Mouse (Mus musculus) forebrain, embryonic 13.5 days (tissue): Measurements from ENCODE around the gene Rbak. TPM values are rescaled to one million over a fixed set of nuclear protein-coding genes. Genes with fewer than 3 reads are reported as not detected.
"Not testable (repeated sequence)": the region's sequence is repeated elsewhere in the genome, so short reads cannot be mapped to it uniquely, and the experiment has no call there.

Experiments
- ATAC-seq: fragments of 200-750 bp; cut with Nextera tagmentation; 2 replicates; pipeline ENCODE4 v1.8.0; 2017
- H3K27ac ChIP-seq: fragments of 300-500 bp; sonication (generic); 2 replicates; pipeline ENCODE4 v1.5.1; 2015; ENCODE audit warnings: inconsistent platforms, mild to moderate bottlenecking, moderate library complexity
- H3K27me3 ChIP-seq: fragments of 300-500 bp; sonication (generic); 2 replicates; pipeline ENCODE4 v1.6.1; 2015; ENCODE audit warnings: mild to moderate bottlenecking, inconsistent platforms
- H3K36me3 ChIP-seq: fragments of 300-500 bp; sonication (generic); 2 replicates; pipeline ENCODE4 v1.6.1; 2015; ENCODE audit warnings: mild to moderate bottlenecking, inconsistent platforms; ENCODE audit not compliant: poor library complexity, severe bottlenecking
- H3K4me1 ChIP-seq: fragments of 300-500 bp; sonication (generic); 2 replicates; pipeline ENCODE4 v1.6.1; 2015; ENCODE audit warnings: inconsistent platforms
- H3K4me2 ChIP-seq: fragments of 300-500 bp; sonication (generic); 2 replicates; pipeline ENCODE4 v1.6.1; 2015; ENCODE audit warnings: inconsistent platforms, mild to moderate bottlenecking, moderate library complexity
- H3K4me3 ChIP-seq: fragments of 300-500 bp; sonication (generic); 2 replicates; pipeline ENCODE4 v1.5.1; 2015; ENCODE audit warnings: mild to moderate bottlenecking, inconsistent platforms
- H3K9ac ChIP-seq: fragments of 300-500 bp; sonication (generic); 2 replicates; pipeline ENCODE4 v1.6.1; 2015; ENCODE audit warnings: mild to moderate bottlenecking, inconsistent platforms
- H3K9me3 ChIP-seq: fragments of 300-500 bp; sonication (generic); replicated peaks from 2 replicates; pipeline ENCODE4 v1.6.1; 2016; ENCODE audit warnings: inconsistent platforms
- WGBS: fragments of 180-500 bp; shearing (Covaris S2); methylation state at CpG from one replicate; pipeline ENCODE4 v1.1.7; 2015; 5-methylcytosine and 5-hydroxymethylcytosine counted together
- polyA plus RNA-seq: library from polyadenylated mRNA; unstranded; fragments of >200 nt; fragmentation: Nextera tagmentation; extraction: Ambion mirVana; gene quantifications from 2 replicates; pipeline ENCODE4 v1.2.1, GENCODE M21; 2015

Rbak gene
- polyA plus RNA-seq, result 14.9 and 15.7 TPM in 2 replicates

DNA sequence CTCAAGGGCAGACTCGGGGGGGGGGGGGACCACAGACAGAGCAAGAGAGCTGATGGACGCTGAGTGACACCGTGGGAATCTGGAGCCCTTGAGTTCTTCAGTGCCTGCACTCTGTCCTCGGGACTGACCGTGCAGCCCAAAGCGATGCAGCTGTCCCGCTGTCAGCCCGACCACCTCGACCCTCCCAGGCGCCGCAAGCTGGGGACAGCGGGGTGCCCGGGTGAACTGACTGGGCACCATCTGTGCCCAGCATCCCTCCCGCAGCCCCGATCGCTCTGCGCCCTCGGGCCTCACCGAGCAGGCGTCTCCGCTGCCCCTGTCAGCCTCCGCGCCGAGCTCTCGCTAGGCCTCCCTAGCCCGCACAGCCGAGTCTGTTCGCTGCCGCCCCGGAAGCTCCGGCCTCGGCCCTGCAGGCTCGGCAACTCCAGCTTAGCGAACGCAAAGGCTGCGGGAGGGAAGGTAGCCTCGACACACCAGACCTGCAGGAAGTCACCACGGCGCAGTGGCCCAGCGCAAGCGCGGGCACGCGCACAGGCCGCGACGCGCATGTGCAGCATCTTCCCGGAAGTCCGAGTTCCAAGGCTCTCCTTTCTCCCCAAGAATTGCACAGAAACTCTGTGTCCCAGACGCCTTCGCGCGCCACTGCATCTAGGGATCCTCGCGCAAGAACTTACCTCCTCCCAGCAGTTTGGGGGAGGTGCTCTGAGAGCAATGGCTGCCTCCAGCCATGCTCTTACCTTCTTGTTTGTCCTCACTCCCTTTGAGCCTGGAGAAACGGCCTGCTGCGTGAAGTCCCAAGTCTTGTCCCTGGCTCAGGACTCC, at the start of gene Rbak, which contains the start of gene Spdye4b:
Gene Rbak, minus strand, starts transcription at position 521 of the 822 bp plus-strand sequence.
Gene Spdye4b, plus strand, starts transcription at position 763 of the 822 bp plus-strand sequence.
- Histone ChIP-seq H3K9me3 (0 out of 2 replicates have a peak, but pooled peaks cover 6% of the 10 kb centered on the region), H3K27ac (peak within 1 kb of the TSS; percentile 90), H3K36me3 (peaks cover 31% of the 10 kb centered on the region), H3K27me3 (peaks cover 3% of the 10 kb centered on the region; the same call in 1 of the 2 replicates), H3K4me3 (peak within 1 kb of the TSS; percentile 94), H3K4me2 (peak within 1 kb of the TSS; percentile 89), H3K9ac (peak within 1 kb of the TSS; percentile 96), H3K4me1 (peaks cover 14% of the 10 kb centered on the region)
- peak; percentile 98 for ATAC-seq
- under 1% methylated on average over 57 of the region's 58 CpGs for WGBS

DNA sequence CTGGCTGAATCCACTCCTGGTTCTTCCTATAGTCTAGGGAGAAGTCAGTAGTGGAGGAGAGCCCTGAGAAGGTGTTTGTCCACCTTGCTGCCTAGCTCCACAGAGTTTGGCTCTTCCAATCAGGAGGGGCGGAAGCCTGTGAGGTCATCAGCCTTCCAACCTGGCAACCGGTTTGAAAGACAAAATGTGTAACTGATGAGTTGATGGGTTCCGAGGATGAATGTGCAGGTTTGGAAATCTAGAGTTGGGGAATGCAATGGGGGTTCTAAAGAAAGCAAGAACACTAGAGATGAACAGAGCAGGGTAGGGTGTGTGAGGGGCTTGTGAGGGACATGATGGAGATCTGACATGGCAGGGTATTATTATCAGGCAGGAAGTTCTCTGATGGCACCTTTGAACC, 46.2 kb upstream of the Rbak start, which contains the start of gene Spdye4a:
Gene Spdye4a, minus strand, starts transcription at position 101 of the 400 bp plus-strand sequence.
- WGBS, result 87% methylated on average over 3 of the region's 3 CpGs

DNA sequence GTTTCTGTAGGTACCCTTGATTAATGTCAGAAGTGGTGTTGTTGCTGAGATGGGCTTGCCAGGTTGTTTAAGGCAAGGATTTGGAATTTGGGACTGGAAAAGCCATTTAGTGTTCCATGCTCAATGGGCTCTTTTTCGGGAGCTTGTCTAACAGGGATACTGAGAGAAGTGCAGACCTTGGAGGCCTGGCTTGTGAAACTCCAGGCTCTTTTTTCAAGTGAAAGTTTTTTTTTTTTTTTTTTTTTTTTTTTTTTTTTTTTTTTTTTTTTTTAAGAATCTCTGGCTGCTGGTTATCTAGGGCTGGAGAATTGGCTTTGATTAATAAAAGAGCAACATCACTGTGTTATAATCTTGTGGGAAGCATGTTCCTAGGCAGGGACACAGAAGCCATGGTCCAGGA, 41.7 kb upstream of the Rbak start:
- Histone ChIP-seq H3K36me3 (no peaks in the 10 kb centered on the region), H3K9ac (no peak overlapping the region), H3K4me2 (no peak overlapping the region), H3K9me3 (no peaks in the 10 kb centered on the region), H3K27me3 (no peaks in the 10 kb centered on the region), H3K4me1 (no peaks in the 10 kb centered on the region), H3K27ac (no peak overlapping the region), H3K4me3 (no peak overlapping the region)
- 87% methylated on average over 1 of the region's 1 CpGs for WGBS
- no peak for ATAC-seq

More for the DNA sequence above, 46.2 kb upstream of the Rbak start, which contains the start of gene Spdye4a:
- H3K4me3 ChIP-seq, result no peak within 1 kb of the TSS
- no peaks in the 10 kb centered on the region for H3K27me3 ChIP-seq
- H3K36me3 ChIP-seq, result no peaks in the 10 kb centered on the region
- no peaks in the 10 kb centered on the region for H3K4me1 ChIP-seq
- H3K27ac ChIP-seq, result no peak within 1 kb of the TSS
- no peak within 1 kb of the TSS for H3K9ac ChIP-seq
- no peak within 1 kb of the TSS for H3K4me2 ChIP-seq
- peaks cover 13% of the 10 kb centered on the region for H3K9me3 ChIP-seq
- no peak for ATAC-seq

DNA sequence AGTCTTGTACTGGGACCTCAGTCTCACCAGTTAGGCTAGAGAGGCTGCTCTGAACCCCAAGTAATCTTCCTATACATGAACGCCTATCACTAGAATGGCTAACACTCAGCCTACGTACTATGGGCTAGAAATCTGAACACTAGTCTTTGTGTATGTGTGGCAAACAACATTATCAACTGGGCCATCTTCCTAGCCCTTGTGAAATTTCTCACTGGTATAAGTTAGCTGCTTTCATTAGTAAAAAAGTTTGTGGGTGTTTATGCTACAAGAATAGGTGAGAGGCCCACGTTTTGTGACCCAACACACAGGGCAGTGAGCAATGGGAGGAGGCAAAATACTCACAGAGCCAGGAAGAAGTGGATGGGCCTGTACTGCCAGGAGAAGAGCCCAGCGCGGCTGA, 40.4 kb upstream of the Rbak start:
- Histone ChIP-seq H3K27ac (no peak overlapping the region), H3K9ac (no peak overlapping the region), H3K9me3 (no peaks in the 10 kb centered on the region), H3K4me2 (no peak overlapping the region), H3K4me1 (no peaks in the 10 kb centered on the region), H3K36me3 (no peaks in the 10 kb centered on the region), H3K4me3 (no peak overlapping the region), H3K27me3 (no peaks in the 10 kb centered on the region)
- no peak for ATAC-seq
- 84% methylated on average over 5 of the region's 5 CpGs for WGBS

DNA sequence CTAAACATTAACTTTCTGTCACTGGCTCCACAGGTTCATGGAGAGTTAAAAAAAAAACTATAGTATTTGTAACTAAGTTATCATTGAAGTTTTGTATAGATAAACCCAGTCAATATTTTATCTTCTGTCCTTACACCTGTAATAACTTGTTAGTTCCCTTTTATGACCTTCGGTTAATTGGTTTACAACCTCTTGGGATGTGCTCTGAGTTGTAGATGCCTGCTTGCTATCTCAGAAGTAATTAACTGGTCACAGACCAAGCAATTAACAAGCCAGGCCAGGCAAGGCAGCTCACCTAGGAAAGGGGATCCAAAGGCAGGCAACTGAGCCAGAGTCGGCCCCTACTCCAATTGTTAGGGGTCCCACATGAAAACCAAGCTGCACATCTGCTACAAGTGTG, 33.3 kb upstream of the Rbak start:
- H3K27ac ChIP-seq, result no peak overlapping the region
- no peak overlapping the region for H3K4me2 ChIP-seq
- no peaks in the 10 kb centered on the region for H3K4me1 ChIP-seq
- no peaks in the 10 kb centered on the region for H3K36me3 ChIP-seq
- no peak overlapping the region for H3K9ac ChIP-seq
- no peak for ATAC-seq
- 88% methylated on average over 2 of the region's 2 CpGs for WGBS
- no peaks in the 10 kb centered on the region for H3K27me3 ChIP-seq
- peaks cover 1% of the 10 kb centered on the region for H3K9me3 ChIP-seq
- H3K4me3 ChIP-seq, result no peak overlapping the region

DNA sequence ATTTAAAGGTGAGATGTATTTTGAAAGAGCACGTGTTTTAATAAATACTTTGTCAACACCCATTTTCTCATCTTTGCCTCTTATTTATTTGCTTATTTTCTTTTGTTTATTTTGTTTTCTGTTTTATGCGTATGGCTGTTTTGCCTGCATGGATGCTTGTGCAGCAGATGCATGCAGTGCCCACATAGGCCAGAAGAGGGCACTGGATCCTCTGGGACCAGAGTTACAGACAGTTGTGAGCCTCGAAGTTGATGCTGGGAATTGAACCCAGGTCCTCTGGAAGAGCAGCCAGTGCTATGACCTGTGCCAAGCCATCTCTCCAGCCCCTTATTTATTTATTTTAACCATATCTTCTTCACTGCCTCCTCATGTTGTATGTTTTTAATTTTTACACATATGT, 24.4 kb upstream of the Rbak start:
- ATAC-seq, result no peak
- Histone ChIP-seq H3K4me2 (no peak overlapping the region), H3K9ac (no peak overlapping the region), H3K4me1 (no peaks in the 10 kb centered on the region), H3K27me3 (no peaks in the 10 kb centered on the region), H3K36me3 (no peaks in the 10 kb centered on the region), H3K27ac (no peak overlapping the region), H3K9me3 (peaks cover 9% of the 10 kb centered on the region), H3K4me3 (no peak overlapping the region)
- WGBS, result 73% methylated on average over 3 of the region's 3 CpGs

DNA sequence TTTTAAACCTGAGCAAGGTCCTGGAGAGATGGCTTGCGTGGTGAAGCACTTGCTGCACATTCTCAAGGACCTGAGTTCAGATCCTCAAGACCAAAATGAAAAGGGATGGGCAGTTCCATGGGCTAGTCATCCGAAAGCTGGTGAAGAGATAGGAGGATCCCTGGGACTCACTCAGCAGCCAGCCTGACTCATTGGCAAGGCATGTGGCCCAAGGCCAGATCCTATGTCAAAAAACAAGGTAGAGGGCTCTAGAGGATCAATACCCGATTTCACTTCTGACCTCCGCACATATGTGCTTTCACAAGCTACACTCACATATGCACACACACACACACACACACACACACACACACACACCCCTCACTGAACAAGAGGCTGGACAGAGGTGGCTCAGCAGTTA, 15.9 kb upstream of the Rbak start:
- WGBS, result 87% methylated on average over 4 of the region's 4 CpGs
- Histone ChIP-seq H3K36me3 (no peaks in the 10 kb centered on the region), H3K27me3 (no peaks in the 10 kb centered on the region; the same call in 1 of the 2 replicates), H3K9ac (no peak overlapping the region), H3K4me3 (no peak overlapping the region), H3K27ac (no peak overlapping the region), H3K9me3 (no peaks in the 10 kb centered on the region), H3K4me2 (no peak overlapping the region), H3K4me1 (no peaks in the 10 kb centered on the region)
- no peak for ATAC-seq

DNA sequence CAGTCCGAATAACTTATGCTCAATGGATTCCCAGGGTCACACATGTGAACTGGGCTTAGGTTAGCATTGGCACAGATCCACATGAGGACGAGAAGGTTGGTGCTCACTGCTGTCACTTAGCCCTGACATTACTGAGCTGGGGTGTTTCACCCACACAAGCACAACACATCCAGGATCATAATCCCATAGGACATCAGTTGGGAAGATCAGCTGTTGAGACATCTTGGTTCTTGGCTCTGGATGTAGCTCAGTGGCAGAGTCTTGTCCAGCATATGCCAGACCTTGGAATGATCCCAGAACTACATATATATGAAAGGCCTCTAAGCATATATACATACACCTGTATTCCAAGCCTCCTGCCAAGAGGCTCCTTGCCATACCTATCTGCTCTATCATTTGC, 14.6 kb upstream of the Rbak start:
- no peaks in the 10 kb centered on the region for H3K36me3 ChIP-seq
- no peak for ATAC-seq
- no peak overlapping the region for H3K27ac ChIP-seq
- no peak overlapping the region for H3K4me3 ChIP-seq
- no peak overlapping the region for H3K4me2 ChIP-seq
- no peak overlapping the region for H3K9ac ChIP-seq
- H3K4me1 ChIP-seq, result no peaks in the 10 kb centered on the region
- no peaks in the 10 kb centered on the region for H3K9me3 ChIP-seq
- no peaks in the 10 kb centered on the region; the same call in 1 of the 2 replicates for H3K27me3 ChIP-seq
- WGBS, result 77% methylated on average over 2 of the region's 2 CpGs

DNA sequence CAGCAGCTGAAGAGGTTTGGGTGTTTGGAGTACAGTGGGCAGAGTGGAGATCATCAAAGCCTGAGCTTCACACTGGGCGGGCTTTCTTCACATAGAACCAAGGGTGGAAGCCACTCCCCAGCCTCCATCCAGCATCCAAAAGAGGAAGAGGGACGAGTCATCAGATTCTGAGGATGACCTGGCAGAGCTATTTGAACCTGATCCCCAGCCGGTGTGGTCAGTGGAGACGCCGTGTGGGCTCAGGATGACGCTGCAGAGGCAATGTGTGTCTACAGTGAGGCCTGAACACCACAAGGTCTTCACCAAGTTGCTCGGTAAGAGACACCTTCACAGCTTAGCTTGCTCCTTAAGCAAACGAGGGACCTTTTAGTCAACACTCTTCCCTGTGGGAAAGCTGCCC, 14.2 kb upstream of the Rbak start:
- 71% methylated on average over 8 of the region's 8 CpGs for whole genome bisulfite sequencing
- ATAC-seq, H3K9ac ChIP-seq, H3K27ac ChIP-seq, H3K27me3 ChIP-seq, H3K4me2 ChIP-seq, H3K36me3 ChIP-seq, H3K4me3 ChIP-seq, H3K4me1 ChIP-seq, H3K9me3 ChIP-seq: not testable (repeated sequence)

DNA sequence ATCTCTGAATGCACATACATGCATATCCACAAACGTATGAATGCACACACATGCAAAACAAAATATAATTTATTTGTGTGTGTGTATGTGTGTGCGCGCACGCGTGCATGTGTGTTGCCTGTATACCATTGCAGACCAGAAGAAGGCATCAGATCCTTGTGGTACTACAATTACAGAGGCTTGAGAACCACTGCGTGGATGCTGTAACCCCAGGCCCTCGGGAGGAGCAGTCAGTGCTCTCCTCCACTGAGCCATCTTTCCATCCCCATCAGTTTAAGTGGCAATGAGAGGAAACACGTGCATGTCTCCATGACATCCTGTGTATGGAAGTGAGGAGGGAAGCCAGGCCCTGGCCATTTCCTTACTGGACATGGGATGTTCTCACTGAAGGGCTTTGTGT, 12.2 kb upstream of the Rbak start:
- no peak overlapping the region for H3K4me2 ChIP-seq
- H3K9me3 ChIP-seq, result no peaks in the 10 kb centered on the region
- no peak overlapping the region for H3K27ac ChIP-seq
- H3K4me1 ChIP-seq, result no peaks in the 10 kb centered on the region
- no peak overlapping the region for H3K9ac ChIP-seq
- ATAC-seq, result no peak
- H3K4me3 ChIP-seq, result no peak overlapping the region
- 87% methylated on average over 8 of the region's 8 CpGs for WGBS
- H3K36me3 ChIP-seq, result no peaks in the 10 kb centered on the region
- H3K27me3 ChIP-seq, result no peaks in the 10 kb centered on the region; the same call in 1 of the 2 replicates

DNA sequence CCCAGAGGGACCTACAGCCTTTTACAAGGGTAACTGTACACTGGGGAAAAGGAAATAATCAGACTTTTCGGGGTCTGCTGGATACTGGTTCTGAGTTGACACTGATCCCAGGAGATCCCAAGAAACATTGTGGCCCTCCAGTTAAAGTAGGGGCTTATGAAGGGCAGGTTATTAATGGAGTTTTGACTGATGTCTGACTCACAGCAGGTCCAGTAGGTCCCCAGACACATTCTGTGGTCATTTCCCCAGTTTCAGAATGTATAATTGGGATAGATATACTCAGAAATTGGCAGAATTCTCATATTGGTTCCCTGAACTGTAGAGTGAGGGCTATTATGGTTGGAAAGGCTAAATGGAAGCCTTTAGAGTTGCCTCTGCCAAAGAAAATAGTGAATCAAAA, 7.4 kb upstream of the Rbak start:
- H3K27me3 ChIP-seq, H3K4me1 ChIP-seq, H3K4me2 ChIP-seq, H3K36me3 ChIP-seq, H3K9me3 ChIP-seq, ATAC-seq, H3K4me3 ChIP-seq, H3K9ac ChIP-seq, H3K27ac ChIP-seq: not testable (repeated sequence)
- WGBS, result 82% methylated on average over 1 of the region's 1 CpGs

DNA sequence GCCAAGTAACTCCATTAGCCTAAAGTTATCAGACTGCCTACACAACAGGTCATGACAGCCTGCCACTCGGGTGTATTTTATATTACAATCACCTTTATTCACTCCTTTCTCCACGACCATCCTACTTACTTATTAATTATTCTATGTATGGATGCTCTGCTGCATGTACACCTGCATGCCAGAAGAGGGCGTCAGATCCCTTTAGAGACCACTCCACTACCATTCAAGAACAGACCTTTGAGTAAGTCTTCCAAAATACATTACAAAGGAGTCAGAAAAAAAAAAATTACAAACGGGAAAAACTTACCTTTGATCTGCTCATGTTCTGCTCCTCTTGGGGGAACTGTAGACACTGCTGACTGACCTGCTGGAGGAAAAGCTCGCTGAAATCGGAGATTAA, 1.4 kb downstream of the Rbak start:
- Histone ChIP-seq H3K4me2 (peak overlapping the region; percentile 89), H3K4me3 (peak overlapping the region; percentile 94), H3K9ac (0 out of 2 replicates have a peak overlapping the region, but pooled peaks have one; percentile 96), H3K9me3 (0 out of 2 replicates have a peak, but pooled peaks cover 6% of the 10 kb centered on the region), H3K36me3 (peaks cover 44% of the 10 kb centered on the region), H3K27ac (no peak overlapping the region), H3K27me3 (peaks cover 3% of the 10 kb centered on the region; the same call in 1 of the 2 replicates), H3K4me1 (peaks cover 14% of the 10 kb centered on the region)
- no peak for ATAC-seq
- 40% methylated on average over 6 of the region's 6 CpGs for WGBS
